Mouse (Mus musculus) c-Kit-positive CD71-positive TER-119-negative erythroid progenitor cells, embryonic 14.5 days (primary cell): Measurements from ENCODE around the gene Rs1.
"Not testable (repeated sequence)": the region's sequence is repeated elsewhere in the genome, so short reads cannot be mapped to it uniquely, and the experiment has no call there.

ENCODE experiments used
- DNase-seq: peaks from one replicate; pipeline ENCODE4 v3.0.0-alpha.2; 2013; ENCODE audit warnings: low read depth

Rs1 gene

GRCm38 (mm10) chrX:160767713-160768112 is at the start of gene Rs1:
Gene Rs1, plus strand, starts transcription at chrX:160768013.
- no peak for DNase-seq

- DNase-seq = no peak
Measured at GRCm38 (mm10) chrX:160735650-160736049, 32.2 kb upstream of the Rs1 start, which contains the start of gene Ppef1. Gene Ppef1, minus strand, starts transcription at chrX:160735765.

- DNase-seq = peak; percentile 8
Measured at GRCm38 (mm10) chrX:160745399-160745798, 22.4 kb upstream of the Rs1 start.

- no peak for DNase-seq
Measured at GRCm38 (mm10) chrX:160748653-160749052, 19.2 kb upstream of the Rs1 start.

- no peak for DNase-seq
Measured at GRCm38 (mm10) chrX:160750808-160751207, 17.0 kb upstream of the Rs1 start.

GRCm38 (mm10) chrX:160765389-160766232 is 2.2 kb upstream of the Rs1 start:
- DNase-seq = peak; percentile 74

- peak; percentile 16 for DNase-seq
Measured at GRCm38 (mm10) chrX:160766233-160766616, 1.6 kb upstream of the Rs1 start.

GRCm38 (mm10) chrX:160769622-160770021 is 1.8 kb downstream of the Rs1 start:
- not testable (repeated sequence) for DNase-seq

GRCm38 (mm10) chrX:160773033-160773432 is 5.2 kb downstream of the Rs1 start:
- DNase-seq = no peak

- no peak for DNase-seq
Measured at GRCm38 (mm10) chrX:160782276-160782675, 14.5 kb downstream of the Rs1 start.

GRCm38 (mm10) chrX:160794920-160795319 is 27.1 kb downstream of the Rs1 start:
- no peak for DNase-seq

GRCm38 (mm10) chrX:160804409-160805150 is 36.8 kb downstream of the Rs1 start:
- no peak for DNase-seq

- no peak for DNase-seq
Measured at GRCm38 (mm10) chrX:160808226-160808625, 40.4 kb downstream of the Rs1 start.
